Mouse (Mus musculus): ENCODE results near the gene Olfml1.

The Olfml1 gene

GRCm38 (mm10) chr7:107595426-107595825 lies 28.2 kb downstream of the Olfml1 start:
- DNase-seq = no peak

GRCm38 (mm10) chr7:107596753-107597152 lies 29.5 kb downstream of the Olfml1 start:
- no peak for DNase-seq

GRCm38 (mm10) chr7:107597956-107598355 lies 30.7 kb downstream of the Olfml1 start:
- no peak for DNase-seq

GRCm38 (mm10) chr7:107600651-107601050 lies 33.4 kb downstream of the Olfml1 start:
- DNase-seq = no peak

- no peak for DNase-seq
Observed at GRCm38 (mm10) chr7:107602505-107602904, 35.3 kb downstream of the Olfml1 start.

GRCm38 (mm10) chr7:107602913-107603312 lies 35.7 kb downstream of the Olfml1 start:
- no peak for DNase-seq

- DNase-seq = no peak
Observed at GRCm38 (mm10) chr7:107607766-107608165, 40.5 kb downstream of the Olfml1 start.

DNA sequence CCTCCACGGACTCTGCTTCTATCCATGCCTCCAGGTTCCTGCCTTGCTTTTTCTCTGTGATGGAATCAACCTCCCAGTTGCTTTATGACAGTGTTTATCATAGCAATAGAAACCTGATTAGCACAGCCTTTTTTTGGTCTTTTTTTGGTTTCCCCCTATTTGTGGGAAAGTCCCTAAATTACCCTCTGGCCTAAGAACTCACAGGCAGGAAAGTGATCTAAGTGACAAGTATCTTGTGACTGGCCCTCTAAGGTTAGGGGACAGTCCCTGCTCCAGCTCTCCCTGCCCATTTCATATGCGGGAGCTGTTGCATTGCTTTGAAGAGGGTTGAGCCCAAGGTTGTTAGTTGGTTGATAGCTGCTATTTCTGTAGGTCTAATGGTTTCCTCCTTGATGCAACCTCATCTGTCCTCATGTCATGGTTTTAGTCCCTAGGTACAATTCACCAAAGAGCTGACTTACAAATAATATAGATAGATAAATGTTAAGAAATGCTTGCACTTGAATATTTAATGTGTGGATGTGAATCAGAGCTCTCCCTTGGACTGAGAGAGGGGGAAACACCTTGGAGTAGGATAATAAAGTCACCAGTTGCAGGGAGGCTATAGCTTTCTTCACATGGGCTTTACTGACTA lies 42.5 kb downstream of the Olfml1 start:
- no peak for DNase-seq

GRCm38 (mm10) chr7:107610880-107611279 lies 43.6 kb downstream of the Olfml1 start:
- DNase-seq = no peak

GRCm38 (mm10) chr7:107618028-107618992 lies 51.1 kb downstream of the Olfml1 start:
- no peak for DNase-seq

GRCm38 (mm10) chr7:107619225-107619624 lies 52.0 kb downstream of the Olfml1 start:
- no peak for DNase-seq

- no peak for DNase-seq
Observed at GRCm38 (mm10) chr7:107620137-107620536, 52.9 kb downstream of the Olfml1 start.

GRCm38 (mm10) chr7:107624432-107624831 lies 57.2 kb downstream of the Olfml1 start:
- no peak for DNase-seq

DNA sequence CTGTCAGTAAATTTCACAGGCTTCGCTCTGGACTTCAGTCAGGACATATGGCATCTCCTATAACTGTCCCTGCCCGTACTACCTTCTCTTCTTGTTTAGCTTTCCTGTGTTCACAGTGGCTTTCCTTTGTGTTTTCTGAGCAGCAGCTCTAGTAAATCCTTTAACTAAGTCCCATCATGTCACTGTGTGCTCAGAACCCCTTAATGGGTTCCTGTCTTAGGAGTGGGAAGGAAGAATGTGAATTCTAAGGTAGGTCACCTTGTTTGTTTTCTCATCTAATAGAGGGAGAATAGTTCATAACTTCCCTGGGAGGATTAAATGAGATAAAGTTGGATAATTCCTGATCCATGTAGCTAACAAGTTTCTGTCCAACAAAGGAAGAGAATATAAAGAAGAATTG lies 57.8 kb downstream of the Olfml1 start, which contains the start of gene 5330417H12Rik:
TSS of gene 5330417H12Rik (minus strand) at position 101 of the 400 bp plus-strand sequence.
- no peak for DNase-seq

GRCm38 (mm10) chr7:107625781-107626180 lies 58.5 kb downstream of the Olfml1 start:
- DNase-seq = no peak

DNA sequence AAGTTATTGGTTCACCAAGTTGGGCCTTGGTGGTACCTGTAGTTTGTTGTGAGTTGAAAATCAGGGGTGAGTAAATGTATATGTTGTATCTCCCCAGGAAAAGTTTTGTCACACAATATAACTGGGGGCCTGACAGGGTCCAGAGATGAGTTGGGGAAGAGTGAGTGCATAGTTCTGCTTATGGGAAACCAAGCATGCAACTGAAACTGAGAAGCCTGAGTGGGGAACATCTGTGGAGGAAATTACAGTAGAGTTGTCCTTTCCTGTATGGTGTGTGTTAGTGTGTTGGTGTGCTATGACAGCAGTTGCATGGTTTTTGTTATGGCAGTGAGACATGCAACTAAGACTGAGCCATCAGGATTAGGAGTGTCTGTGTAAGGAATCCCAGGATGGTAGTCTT lies 61.1 kb downstream of the Olfml1 start:
- no peak for DNase-seq

- no peak for DNase-seq
Observed at GRCm38 (mm10) chr7:107633201-107633600, 66.0 kb downstream of the Olfml1 start.

DNA sequence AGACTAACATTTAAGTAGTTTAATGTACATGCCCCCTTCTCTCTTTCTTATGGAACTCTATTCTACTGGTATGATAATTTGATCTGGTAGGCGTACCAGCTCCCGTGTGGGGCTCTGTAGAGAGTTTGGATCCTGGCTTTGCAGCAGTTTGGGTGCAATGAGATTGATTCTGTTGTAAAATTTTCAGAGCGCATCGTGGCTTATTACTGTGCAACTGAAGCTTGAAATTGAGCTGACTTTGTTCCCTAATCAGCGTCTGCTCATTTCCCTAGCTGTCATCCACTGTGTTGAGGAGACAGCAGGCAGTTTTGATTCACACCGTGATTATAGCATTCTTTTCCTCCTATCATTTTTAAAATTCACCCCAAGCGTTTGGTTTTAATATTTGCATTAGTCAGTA lies 70.2 kb downstream of the Olfml1 start:
- DNase-seq = no peak

DNA sequence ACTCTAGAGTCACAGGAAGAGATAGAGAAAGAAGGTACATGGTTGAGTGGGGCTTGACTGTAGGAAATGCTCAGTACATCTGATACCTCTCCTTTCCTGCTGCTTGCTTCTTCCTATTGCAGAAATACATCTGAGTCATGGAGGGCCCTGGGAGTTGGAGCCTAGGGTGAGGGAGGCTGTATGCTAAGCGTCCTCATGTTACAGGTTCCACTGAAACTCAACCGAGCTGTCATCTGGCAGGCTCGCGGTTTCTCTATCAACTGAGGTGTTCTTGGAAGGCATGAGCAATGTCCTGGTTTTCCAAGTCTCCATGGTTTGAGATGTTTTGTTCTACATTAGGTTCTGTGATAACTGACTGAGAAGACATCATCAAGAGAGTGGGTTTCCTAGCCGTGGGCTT lies 70.8 kb downstream of the Olfml1 start:
- DNase-seq = no peak

All from thymus, adult 18-20 months (tissue).